Mouse (Mus musculus) MEL (cell line): ENCODE results near the gene Rhobtb1. TPM values are rescaled to one million over a fixed set of nuclear protein-coding genes. Genes with fewer than 3 reads are reported as not detected.

Source experiments
- DNase-seq: peaks from one replicate; pipeline ENCODE4 v3.0.0; 2011; ENCODE audit warnings: low read depth, low spot score
- H3K27ac ChIP-seq: 2 replicates; pipeline ENCODE4 v1.5.1; 2012; ENCODE audit warnings: low read depth, mild to moderate bottlenecking, control low read depth, low read length, moderate library complexity; ENCODE audit not compliant: control insufficient read depth
- H3K27me3 ChIP-seq, 2 experiments: fragments of 150-350 bp in 1 of 2; sonication (generic) in 1 of 2; 2 replicates each; pipeline ENCODE4 v1.6.1; 2012; ENCODE audit warnings: low read length in 2 of 2, mild to moderate bottlenecking in 2 of 2, improper control_type of control experiment in 1 of 2, moderate library complexity in 1 of 2; ENCODE audit not compliant: insufficient read depth in 2 of 2, control insufficient read depth in 1 of 2
- H3K36me3 ChIP-seq, 2 experiments: 2 replicates each; pipeline ENCODE4 v1.6.1; 2012 to 2014; ENCODE audit warnings: low read length in 2 of 2, improper control_type of control experiment in 1 of 2, inconsistent platforms in 1 of 2, mild to moderate bottlenecking in 1 of 2; ENCODE audit not compliant: insufficient read depth in 2 of 2, control insufficient read depth in 1 of 2
- H3K4me1 ChIP-seq, 2 experiments: fragments of 150-350 bp in 1 of 2; sonication (generic) in 1 of 2; 2 replicates each; pipeline ENCODE4 v1.6.1; 2012; ENCODE audit warnings: low read length in 2 of 2, improper control_type of control experiment in 1 of 2, mild to moderate bottlenecking in 1 of 2; ENCODE audit not compliant: insufficient read depth in 2 of 2, control insufficient read depth in 1 of 2
- H3K4me3 ChIP-seq, 2 experiments: fragments of 150-350 bp in 1 of 2; sonication (generic) in 1 of 2; 2 replicates each; pipeline ENCODE4 v1.5.1; 2012; ENCODE audit warnings: low read depth in 2 of 2, low read length in 2 of 2, mild to moderate bottlenecking in 2 of 2, moderate library complexity in 2 of 2, control low read depth in 1 of 2, improper control_type of control experiment in 1 of 2; ENCODE audit not compliant: control insufficient read depth in 1 of 2, insufficient read depth in 1 of 2
- H3K79me2 ChIP-seq: 2 replicates; pipeline ENCODE4 v1.6.1; 2012; ENCODE audit warnings: mild to moderate bottlenecking, low read length, moderate library complexity; ENCODE audit not compliant: control insufficient read depth, poor library complexity, insufficient read depth
- H3K9ac ChIP-seq: 2 replicates; pipeline ENCODE4 v1.6.1; 2012; ENCODE audit warnings: low read depth, mild to moderate bottlenecking, control low read depth, low read length, moderate library complexity; ENCODE audit not compliant: control insufficient read depth, poor library complexity, severe bottlenecking
- H3K9me3 ChIP-seq: fragments of 150-350 bp; sonication (generic); replicated peaks from 2 replicates; pipeline ENCODE4 v1.6.1; 2012; ENCODE audit warnings: mild to moderate bottlenecking, low read length, improper control_type of control experiment, moderate library complexity; ENCODE audit not compliant: insufficient read depth
- BHLHE40 ChIP-seq: IDR thresholded peaks from 2 replicates; pipeline ENCODE4 v1.6.1; 2012; ENCODE audit warnings: low read depth, mild to moderate bottlenecking, inconsistent platforms, low read length, improper control_type of control experiment, borderline replicate concordance
- E2F4 ChIP-seq: IDR thresholded peaks from 2 replicates; pipeline ENCODE4 v1.6.1; 2011; ENCODE audit warnings: low read depth, low read length, improper control_type of control experiment, borderline replicate concordance
- EP300 ChIP-seq, 2 experiments: IDR thresholded peaks; 2 replicates each; pipeline ENCODE4 v1.6.1; 2011; ENCODE audit warnings: improper control_type of control experiment in 2 of 2, low read length in 2 of 2, low read depth in 1 of 2, mild to moderate bottlenecking in 1 of 2
- ETS1 ChIP-seq: IDR thresholded peaks from 2 replicates; pipeline ENCODE4 v1.6.1; 2012; ENCODE audit warnings: low read depth, mild to moderate bottlenecking, inconsistent platforms, low read length, improper control_type of control experiment, moderate library complexity
- GABPA ChIP-seq: IDR thresholded peaks from 2 replicates; pipeline ENCODE4 v1.6.1; 2012; ENCODE audit warnings: low read depth, mild to moderate bottlenecking, inconsistent platforms, low read length, improper control_type of control experiment, moderate library complexity
- KAT2A ChIP-seq: conservative IDR thresholded peaks from 2 replicates; pipeline ENCODE4 v1.6.1; 2012; ENCODE audit warnings: low read depth, low read length, improper control_type of control experiment, inconsistent platforms
- MAZ ChIP-seq: IDR thresholded peaks from 2 replicates; pipeline ENCODE4 v1.6.1; 2012; ENCODE audit warnings: low read depth, mild to moderate bottlenecking, inconsistent platforms, low read length, improper control_type of control experiment
- MXI1 ChIP-seq: IDR thresholded peaks from 2 replicates; pipeline ENCODE4 v1.6.1; 2011; ENCODE audit warnings: mild to moderate bottlenecking, low read depth, low read length, improper control_type of control experiment
- MYC ChIP-seq: IDR thresholded peaks from 2 replicates; pipeline ENCODE4 v1.6.1; 2011; ENCODE audit warnings: low read depth, mild to moderate bottlenecking, low read length, improper control_type of control experiment, moderate library complexity
- SMC3 ChIP-seq: IDR thresholded peaks from 2 replicates; pipeline ENCODE4 v1.6.1; 2011; ENCODE audit warnings: low read depth, low read length, improper control_type of control experiment
- TCF12 ChIP-seq: IDR thresholded peaks from 2 replicates; pipeline ENCODE4 v1.6.1; 2014; ENCODE audit warnings: low read depth, mild to moderate bottlenecking, inconsistent platforms, low read length, improper control_type of control experiment, moderate library complexity
- polyA plus RNA-seq, 2 experiments: library from polyadenylated mRNA; stranded (reverse) in 1 of 2; unstranded in 1 of 2; fragments of >175 nt in 1 of 2; fragments of >200 nt in 1 of 2; gene quantifications; 2 replicates each; pipeline versions ENCODE4 v1.2.1 to v1.2.4; 2012; ENCODE audit warnings: low replicate concordance in 2 of 2, low read depth in 1 of 2; ENCODE audit not compliant: insufficient read length in 2 of 2, insufficient read depth in 1 of 2, missing spikeins in 1 of 2
- total RNA-seq: library from RNA; depleted of rRNA; stranded (reverse); fragments of 300-350 nt; gene quantifications from 2 replicates; pipeline ENCODE4 v1.2.3, GENCODE M21; 2012

Gene Rhobtb1
- total and polyA plus RNA-seq, 3 experiments = not detected

DNA sequence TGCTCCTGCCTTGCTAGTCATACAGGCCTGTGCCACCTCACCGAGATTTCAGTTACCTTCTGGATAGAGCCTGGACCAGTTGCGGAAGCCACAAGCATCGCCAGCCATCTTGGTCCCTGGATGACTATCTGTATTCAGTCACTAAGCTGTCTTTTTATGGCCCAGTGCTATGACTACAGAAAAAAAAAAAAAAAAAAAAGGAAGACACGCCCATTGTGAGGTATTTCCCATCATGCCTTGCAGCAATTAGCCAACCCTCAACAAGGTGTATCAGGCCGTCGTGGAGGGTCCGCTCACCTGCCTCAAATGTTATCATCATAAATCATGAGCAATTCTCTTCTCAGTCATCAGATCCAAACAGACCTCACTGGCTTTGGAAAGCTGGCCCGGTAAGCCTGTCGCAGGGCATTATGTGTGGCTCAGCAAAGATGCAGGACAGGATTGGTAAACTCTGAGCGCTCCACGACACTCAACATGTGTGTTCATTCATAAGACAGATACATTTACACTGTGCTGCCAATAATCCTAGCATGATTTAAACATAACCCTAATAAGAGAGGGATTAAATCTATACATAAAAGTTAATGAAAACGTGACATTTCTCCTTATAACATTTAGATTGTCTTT is 176.9 kb downstream of the Rhobtb1 start:
- Histone ChIP-seq H3K4me3 (no peak overlapping the region), H3K4me1 (no peaks in the 10 kb centered on the region), H3K27me3 (no peaks in the 10 kb centered on the region), H3K27ac (no peak overlapping the region), H3K9me3 (no peaks in the 10 kb centered on the region), H3K36me3 (no peaks in the 10 kb centered on the region), H3K79me2 (no peaks in the 10 kb centered on the region), H3K9ac (no peak overlapping the region)
- no peak for DNase-seq
- TF ChIP-seq SMC3 = no peak
- no peak for TF ChIP-seq ETS1
- no peak for TF ChIP-seq EP300 (IDR thresholded peaks at IDR 0.05; ENCODE audit: low read depth in 1 of 2, low read length in 2 of 2)
- TF ChIP-seq MXI1 = no peak
- no peak for TF ChIP-seq E2F4

DNA sequence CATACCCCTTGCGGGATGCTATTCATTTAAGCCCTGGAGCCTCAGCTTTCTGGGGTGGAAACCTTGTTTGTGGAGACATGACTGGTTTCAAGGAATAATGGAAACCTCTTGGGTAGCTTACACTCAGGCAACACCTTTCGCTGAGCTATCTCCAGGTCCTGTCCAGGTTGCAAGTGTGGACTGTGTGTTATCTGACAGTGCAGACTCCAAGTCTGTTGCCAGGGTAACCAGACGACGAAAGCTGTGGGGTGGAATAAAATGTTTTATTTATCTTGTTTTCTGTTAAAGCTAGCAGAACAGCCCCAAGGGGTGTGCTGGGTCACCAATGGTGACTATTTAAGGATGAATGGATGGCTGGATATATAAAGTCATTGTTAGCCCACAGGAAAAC is 177.4 kb downstream of the Rhobtb1 start:
- no peaks in the 10 kb centered on the region for H3K36me3 ChIP-seq
- H3K4me3 ChIP-seq = no peak overlapping the region
- no peaks in the 10 kb centered on the region for H3K9me3 ChIP-seq
- H3K27me3 ChIP-seq = no peaks in the 10 kb centered on the region
- no peak overlapping the region for H3K27ac ChIP-seq
- no peaks in the 10 kb centered on the region for H3K4me1 ChIP-seq
- H3K9ac ChIP-seq = no peak overlapping the region
- H3K79me2 ChIP-seq = no peaks in the 10 kb centered on the region
- no peak for DNase-seq
- TF ChIP-seq MAZ = no peak

DNA sequence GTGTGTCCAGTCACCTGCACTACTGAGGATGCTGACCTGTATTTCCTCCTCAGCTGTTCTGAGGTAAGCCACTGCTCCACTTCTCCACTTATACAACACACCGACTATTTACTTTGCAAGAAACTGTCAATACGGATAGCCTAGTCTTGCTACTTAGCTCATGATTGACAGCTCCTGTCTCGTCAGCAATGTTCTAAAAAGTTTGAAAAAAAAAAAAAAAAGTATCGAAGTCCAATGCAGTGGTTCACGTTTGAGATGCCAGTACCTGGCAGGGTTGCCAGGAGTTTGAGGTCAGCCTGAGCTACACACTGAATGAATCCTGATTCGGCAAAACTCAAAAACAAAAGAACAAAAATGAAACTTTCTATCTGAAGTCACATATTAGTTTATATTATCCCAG is 180.0 kb downstream of the Rhobtb1 start:
- no peak overlapping the region for H3K4me3 ChIP-seq
- no peaks in the 10 kb centered on the region for H3K4me1 ChIP-seq
- no peaks in the 10 kb centered on the region for H3K27me3 ChIP-seq
- H3K9me3 ChIP-seq = no peaks in the 10 kb centered on the region
- no peaks in the 10 kb centered on the region for H3K36me3 ChIP-seq
- DNase-seq = no peak
- no peak for TF ChIP-seq MYC
- TF ChIP-seq, all 39 proteins: peak for 0
- H3K27ac ChIP-seq = no peak overlapping the region
- H3K9ac ChIP-seq = no peak overlapping the region
- no peaks in the 10 kb centered on the region for H3K79me2 ChIP-seq

DNA sequence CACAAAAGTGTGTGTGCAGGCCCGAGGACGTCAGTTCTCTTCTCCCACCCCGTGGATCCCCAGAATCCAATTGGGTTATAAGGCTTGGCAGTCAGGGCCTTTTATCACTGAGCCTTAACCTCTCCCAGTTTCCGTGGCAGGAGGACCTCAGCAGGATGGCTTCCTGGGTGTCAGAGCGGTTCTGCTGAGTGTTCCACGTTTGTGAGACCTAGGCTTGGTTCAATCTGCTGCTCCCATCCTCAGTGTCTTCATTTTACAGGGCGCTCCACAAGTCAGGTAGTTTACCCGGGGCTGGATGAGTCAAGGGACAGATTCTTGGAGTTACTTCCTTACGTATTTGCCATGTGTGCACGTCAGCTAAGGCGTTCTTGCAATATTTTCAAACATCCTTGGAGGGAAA is 182.0 kb downstream of the Rhobtb1 start:
- Histone ChIP-seq H3K4me1 (no peaks in the 10 kb centered on the region), H3K79me2 (no peaks in the 10 kb centered on the region), H3K9ac (no peak overlapping the region), H3K9me3 (no peaks in the 10 kb centered on the region), H3K27me3 (no peaks in the 10 kb centered on the region), H3K36me3 (peaks cover 0 to 6% of the 10 kb centered on the region in 2 experiments; a peak in 2 of 4 replicates), H3K4me3 (no peak overlapping the region), H3K27ac (no peak overlapping the region)
- no peak for DNase-seq
- TF ChIP-seq GABPA = no peak
- TF ChIP-seq BHLHE40 = no peak
- TF ChIP-seq TCF12 = no peak
- no peak for TF ChIP-seq KAT2A
